Mouse (Mus musculus) forebrain, embryonic 15.5 days (tissue): Measurements from ENCODE around the gene Lrig1. TPM values are rescaled to one million over a fixed set of nuclear protein-coding genes. Genes with fewer than 3 reads are reported as not detected.

Experiments used
- ATAC-seq: fragments of 200-750 bp; cut with Nextera tagmentation; replicated peaks from 2 replicates; pipeline ENCODE4 v1.8.0; 2017; ENCODE audit warnings: mild to moderate bottlenecking, moderate TSS enrichment, moderate library complexity
- H3K27ac ChIP-seq: fragments of 300-500 bp; sonication (generic); replicated peaks from 2 replicates; pipeline ENCODE4 v1.5.1; 2015; ENCODE audit warnings: mild to moderate bottlenecking, inconsistent platforms
- H3K27me3 ChIP-seq: fragments of 300-500 bp; sonication (generic); 2 replicates; pipeline ENCODE4 v1.6.1; 2015; ENCODE audit warnings: inconsistent platforms
- H3K36me3 ChIP-seq: fragments of 300-500 bp; sonication (generic); 2 replicates; pipeline ENCODE4 v1.6.1; 2015; ENCODE audit warnings: mild to moderate bottlenecking, inconsistent platforms
- H3K4me1 ChIP-seq: fragments of 300-500 bp; sonication (generic); 2 replicates; pipeline ENCODE4 v1.6.1; 2015; ENCODE audit warnings: inconsistent platforms
- H3K4me2 ChIP-seq: fragments of 300-500 bp; sonication (generic); replicated peaks from 2 replicates; pipeline ENCODE4 v1.6.1; 2015; ENCODE audit warnings: mild to moderate bottlenecking, inconsistent platforms
- H3K4me3 ChIP-seq: fragments of 300-500 bp; sonication (generic); 2 replicates; pipeline ENCODE4 v1.5.1; 2015; ENCODE audit warnings: mild to moderate bottlenecking, inconsistent platforms
- H3K9ac ChIP-seq: fragments of 300-500 bp; sonication (generic); replicated peaks from 2 replicates; pipeline ENCODE4 v1.6.1; 2015; ENCODE audit warnings: mild to moderate bottlenecking, inconsistent platforms
- H3K9me3 ChIP-seq: fragments of 300-500 bp; sonication (generic); 2 replicates; pipeline ENCODE4 v1.6.1; 2016; ENCODE audit warnings: inconsistent platforms
- WGBS: fragments of 180-500 bp; shearing (Covaris S2); methylation state at CpG from one replicate; pipeline ENCODE4 v1.1.7; 2015; ENCODE audit warnings: mixed read lengths; 5-methylcytosine and 5-hydroxymethylcytosine counted together
- polyA plus RNA-seq: library from polyadenylated mRNA; unstranded; fragments of >200 nt; fragmentation: Nextera tagmentation; extraction: Ambion mirVana; gene quantifications from 2 replicates; pipeline ENCODE4 v1.2.1, GENCODE M21; 2015

The Lrig1 gene
- polyA plus RNA-seq, 1 experiment from 2014 or later: 9.8 TPM

DNA sequence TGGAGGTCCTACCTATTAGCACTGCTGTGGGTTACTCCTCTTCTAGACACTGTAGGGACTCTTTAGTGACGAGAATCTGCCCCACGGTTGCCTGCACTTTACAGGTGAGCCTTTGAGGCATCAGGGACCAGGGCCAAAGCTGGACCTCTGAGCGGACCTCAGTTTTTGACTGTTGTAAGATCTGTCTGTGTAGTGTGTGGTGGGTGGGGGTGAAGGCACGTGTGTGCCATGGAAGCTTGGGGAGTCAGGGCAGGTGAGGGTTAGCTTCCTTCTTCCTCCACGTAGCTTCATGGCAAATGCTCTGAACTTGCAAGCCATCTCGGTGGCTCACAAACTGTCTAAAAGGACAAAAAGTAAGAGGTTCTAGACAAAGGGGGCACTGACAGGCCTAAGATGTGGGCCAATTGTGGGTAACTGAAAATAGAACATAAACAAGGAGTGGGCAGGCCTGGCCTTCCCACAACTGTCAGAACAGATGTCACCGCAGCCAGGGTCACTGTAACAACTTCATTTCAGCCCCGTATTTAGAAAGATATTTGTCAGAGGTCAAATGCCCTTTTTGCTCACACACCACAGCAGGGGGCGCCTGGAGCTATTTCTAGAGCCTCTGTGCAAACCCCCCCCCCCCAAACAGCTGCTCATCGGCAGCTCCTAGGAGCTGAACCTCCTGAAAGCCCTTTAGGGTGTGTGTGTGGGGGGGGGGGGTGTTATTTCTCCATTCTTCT lies 103.0 kb downstream of the Lrig1 start:
- ATAC-seq: no peak

GRCm38 (mm10) chr6:94596051-94596760 lies 103.8 kb downstream of the Lrig1 start:
- peaks cover 31% of the 10 kb centered on the region for H3K4me1 ChIP-seq
- H3K36me3 ChIP-seq: no peaks in the 10 kb centered on the region
- no peak overlapping the region for H3K4me2 ChIP-seq
- WGBS: 80% methylated on average over 14 of the region's 14 CpGs
- H3K9ac ChIP-seq: no peak overlapping the region
- no peak overlapping the region for H3K27ac ChIP-seq
- no peak for ATAC-seq
- H3K9me3 ChIP-seq: no peaks in the 10 kb centered on the region
- no peaks in the 10 kb centered on the region for H3K27me3 ChIP-seq
- H3K4me3 ChIP-seq: no peak overlapping the region

More for the DNA sequence above, 103.0 kb downstream of the Lrig1 start:
- no peak overlapping the region for H3K27ac ChIP-seq
- H3K9me3 ChIP-seq: no peaks in the 10 kb centered on the region
- H3K4me1 ChIP-seq: peaks cover 31% of the 10 kb centered on the region
- no peak overlapping the region for H3K4me2 ChIP-seq
- H3K36me3 ChIP-seq: no peaks in the 10 kb centered on the region
- H3K9ac ChIP-seq: no peak overlapping the region
- no peak overlapping the region for H3K4me3 ChIP-seq
- WGBS: 71% methylated on average over 9 of the region's 10 CpGs
- no peaks in the 10 kb centered on the region for H3K27me3 ChIP-seq

DNA sequence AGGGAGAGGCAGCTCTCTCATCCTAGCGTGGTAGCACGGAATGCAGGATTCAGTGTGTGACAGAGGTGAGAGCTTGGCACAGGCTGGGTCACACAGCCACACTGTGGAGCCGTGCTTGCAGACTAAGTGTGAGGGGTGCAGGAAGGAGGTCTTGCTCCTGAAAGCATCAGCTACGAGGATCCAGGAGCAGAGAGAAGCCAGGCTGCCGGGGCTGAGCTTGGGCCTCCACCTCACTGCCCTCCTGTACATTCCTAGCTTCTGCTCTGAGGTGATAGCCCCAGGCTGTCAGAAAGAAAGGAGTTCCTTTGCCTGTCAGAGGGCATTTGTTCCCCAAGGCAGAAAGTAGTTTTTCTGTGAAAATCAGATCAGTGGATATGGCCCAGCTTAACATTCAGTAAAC lies 104.8 kb downstream of the Lrig1 start:
- Histone ChIP-seq H3K4me3 (no peak overlapping the region), H3K9me3 (no peaks in the 10 kb centered on the region), H3K27ac (no peak overlapping the region), H3K9ac (no peak overlapping the region), H3K27me3 (no peaks in the 10 kb centered on the region), H3K36me3 (no peaks in the 10 kb centered on the region), H3K4me1 (peaks cover 31% of the 10 kb centered on the region), H3K4me2 (no peak overlapping the region)
- ATAC-seq: no peak
- 48% methylated on average over 5 of the region's 5 CpGs for WGBS

DNA sequence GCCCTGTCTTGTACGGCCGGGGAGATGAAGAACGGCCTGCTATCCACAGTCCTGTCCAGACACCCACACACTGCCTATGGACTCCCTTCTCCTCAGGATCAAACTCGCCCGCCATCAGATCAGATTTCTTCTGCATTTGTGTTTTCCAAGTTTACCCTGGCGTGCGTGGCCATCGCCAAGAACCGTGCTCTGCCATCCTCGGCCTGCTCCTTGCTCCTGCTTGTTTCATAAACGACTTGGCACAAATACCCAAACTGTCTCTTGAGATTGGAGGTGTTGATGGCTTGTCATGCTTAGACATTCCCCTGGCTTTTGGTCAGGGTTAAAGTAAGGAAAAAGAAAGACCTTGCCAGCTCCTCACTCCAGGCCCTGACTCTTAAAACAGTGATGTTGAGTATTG lies 105.2 kb downstream of the Lrig1 start:
- Histone ChIP-seq H3K9me3 (no peaks in the 10 kb centered on the region), H3K27ac (no peak overlapping the region), H3K36me3 (no peaks in the 10 kb centered on the region), H3K4me1 (peaks cover 31% of the 10 kb centered on the region), H3K9ac (no peak overlapping the region), H3K4me3 (no peak overlapping the region), H3K27me3 (no peaks in the 10 kb centered on the region), H3K4me2 (no peak overlapping the region)
- WGBS: 62% methylated on average over 11 of the region's 11 CpGs
- no peak for ATAC-seq

DNA sequence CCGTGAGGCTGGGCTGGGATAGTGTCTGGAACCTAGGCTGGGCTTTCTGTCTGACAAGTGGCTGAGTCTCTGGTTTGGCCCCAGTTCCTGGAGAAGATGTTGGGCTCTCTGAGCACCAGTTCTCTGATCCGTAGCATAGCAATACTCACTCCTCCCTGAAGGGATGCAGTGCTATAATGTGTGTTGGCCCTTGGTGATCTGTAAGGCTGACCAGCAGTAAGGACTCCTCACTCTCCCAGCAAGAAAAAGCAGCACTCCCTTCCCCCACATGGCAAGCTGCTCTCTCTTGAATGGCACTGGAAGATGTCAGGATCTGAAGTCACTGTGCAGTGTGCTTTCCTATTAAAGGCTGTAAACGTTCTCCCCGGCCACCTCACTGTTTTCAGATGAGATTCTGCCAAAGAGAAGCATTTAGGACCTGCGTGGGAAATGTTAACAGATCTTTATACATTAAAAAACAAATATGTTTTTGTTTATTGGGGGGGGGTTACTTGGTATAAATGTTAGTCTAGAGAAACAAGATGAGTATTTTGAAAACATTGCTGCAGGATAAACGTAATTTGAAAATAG lies 105.8 kb downstream of the Lrig1 start:
- 60% methylated on average over 6 of the region's 6 CpGs for WGBS
- no peaks in the 10 kb centered on the region for H3K9me3 ChIP-seq
- no peaks in the 10 kb centered on the region for H3K36me3 ChIP-seq
- no peak overlapping the region for H3K27ac ChIP-seq
- H3K4me2 ChIP-seq: no peak overlapping the region
- H3K9ac ChIP-seq: no peak overlapping the region
- no peak overlapping the region for H3K4me3 ChIP-seq
- no peak for ATAC-seq
- H3K4me1 ChIP-seq: peaks cover 31% of the 10 kb centered on the region
- no peaks in the 10 kb centered on the region for H3K27me3 ChIP-seq

GRCm38 (mm10) chr6:94592710-94593109 lies 107.2 kb downstream of the Lrig1 start:
- Histone ChIP-seq H3K4me1 (peaks cover 31% of the 10 kb centered on the region), H3K4me3 (no peak overlapping the region), H3K36me3 (no peaks in the 10 kb centered on the region), H3K9ac (no peak overlapping the region), H3K4me2 (no peak overlapping the region), H3K9me3 (no peaks in the 10 kb centered on the region), H3K27ac (peak overlapping the region; percentile 23), H3K27me3 (no peaks in the 10 kb centered on the region)
- 17% methylated on average over 4 of the region's 4 CpGs for WGBS
- ATAC-seq: peak; percentile 68; the same call in 1 of the 2 replicates

DNA sequence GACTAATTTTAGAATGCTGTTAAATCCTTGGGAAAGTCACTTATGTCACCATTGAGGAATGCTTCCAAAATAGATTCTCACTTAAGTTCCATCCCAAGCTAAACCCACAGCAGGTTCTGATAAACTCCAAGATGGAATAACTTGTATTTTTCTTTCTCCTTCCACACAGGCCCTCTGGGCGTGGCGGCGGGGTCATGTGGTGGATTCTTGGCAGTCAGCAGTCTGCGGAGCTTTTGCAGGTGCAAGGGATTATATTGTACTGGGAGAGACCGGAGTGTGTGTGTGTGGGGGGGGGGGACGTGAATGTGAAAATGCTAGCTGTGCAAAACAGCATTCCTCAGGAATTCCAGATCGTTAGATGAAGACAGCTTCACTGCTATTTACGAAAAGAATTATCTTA lies 107.7 kb downstream of the Lrig1 start:
- Histone ChIP-seq H3K4me3 (no peak overlapping the region), H3K4me2 (no peak overlapping the region), H3K27me3 (no peaks in the 10 kb centered on the region), H3K4me1 (peaks cover 31% of the 10 kb centered on the region), H3K36me3 (no peaks in the 10 kb centered on the region), H3K9ac (no peak overlapping the region), H3K27ac (peak overlapping the region; percentile 23), H3K9me3 (no peaks in the 10 kb centered on the region)
- 19% methylated on average over 8 of the region's 8 CpGs for WGBS
- ATAC-seq: no peak

DNA sequence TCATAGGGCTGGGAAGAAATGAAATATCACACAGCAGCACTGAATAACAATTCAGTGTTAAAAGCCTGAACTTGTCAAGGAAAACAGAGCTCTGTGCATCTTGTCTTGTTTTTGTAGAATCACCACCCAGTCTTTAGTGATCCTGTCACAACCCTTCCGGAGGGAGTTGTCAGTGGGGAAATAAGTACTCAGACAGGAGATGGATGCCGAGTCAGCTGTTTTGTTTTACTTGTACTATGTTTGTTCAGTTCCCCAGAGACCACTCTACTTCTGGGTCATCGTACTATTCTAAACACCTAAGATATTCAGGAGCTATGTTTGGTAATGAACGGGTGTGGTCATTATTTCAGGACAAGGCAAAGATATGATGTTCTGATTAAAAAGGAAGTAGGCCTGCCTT lies 111.6 kb downstream of the Lrig1 start:
- no peaks in the 10 kb centered on the region for H3K9me3 ChIP-seq
- H3K4me3 ChIP-seq: no peak overlapping the region
- peaks cover 13% of the 10 kb centered on the region for H3K4me1 ChIP-seq
- H3K4me2 ChIP-seq: no peak overlapping the region
- no peak for ATAC-seq
- no peak overlapping the region for H3K9ac ChIP-seq
- H3K36me3 ChIP-seq: no peaks in the 10 kb centered on the region
- 91% methylated on average over 4 of the region's 4 CpGs for WGBS
- no peaks in the 10 kb centered on the region for H3K27me3 ChIP-seq
- H3K27ac ChIP-seq: no peak overlapping the region

DNA sequence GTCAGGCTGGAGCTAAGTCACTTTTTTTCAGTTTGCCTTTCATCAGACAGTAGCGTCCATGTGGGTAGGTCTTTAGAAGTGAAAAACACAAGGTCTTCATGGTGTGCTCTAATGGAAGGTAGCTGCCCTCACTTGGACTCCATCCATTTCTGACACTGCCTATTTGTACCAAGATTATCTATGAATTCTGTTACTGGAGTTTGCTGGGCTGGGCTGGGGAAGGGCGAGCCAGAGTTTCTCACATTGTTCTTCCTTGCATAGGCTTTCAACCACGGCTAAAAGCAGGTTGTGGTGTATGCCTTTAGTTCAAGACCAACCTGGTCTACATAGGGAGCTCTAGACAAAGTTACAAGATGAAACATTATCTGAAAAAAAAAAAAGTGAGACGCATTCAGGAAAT lies 115.0 kb downstream of the Lrig1 start:
- H3K9me3 ChIP-seq: no peaks in the 10 kb centered on the region
- no peaks in the 10 kb centered on the region for H3K36me3 ChIP-seq
- no peak overlapping the region for H3K4me2 ChIP-seq
- H3K4me1 ChIP-seq: no peaks in the 10 kb centered on the region
- 88% methylated on average over 4 of the region's 4 CpGs for WGBS
- no peak for ATAC-seq
- H3K4me3 ChIP-seq: no peak overlapping the region
- H3K9ac ChIP-seq: no peak overlapping the region
- no peaks in the 10 kb centered on the region for H3K27me3 ChIP-seq
- H3K27ac ChIP-seq: no peak overlapping the region

- Histone ChIP-seq H3K9ac (no peak overlapping the region), H3K4me2 (no peak overlapping the region), H3K4me1 (no peaks in the 10 kb centered on the region), H3K27ac (no peak overlapping the region), H3K36me3 (no peaks in the 10 kb centered on the region), H3K27me3 (no peaks in the 10 kb centered on the region), H3K9me3 (no peaks in the 10 kb centered on the region), H3K4me3 (no peak overlapping the region)
- ATAC-seq: no peak
- WGBS: 96% methylated on average over 9 of the region's 9 CpGs
Measured at GRCm38 (mm10) chr6:94584147-94584695, 115.7 kb downstream of the Lrig1 start.

DNA sequence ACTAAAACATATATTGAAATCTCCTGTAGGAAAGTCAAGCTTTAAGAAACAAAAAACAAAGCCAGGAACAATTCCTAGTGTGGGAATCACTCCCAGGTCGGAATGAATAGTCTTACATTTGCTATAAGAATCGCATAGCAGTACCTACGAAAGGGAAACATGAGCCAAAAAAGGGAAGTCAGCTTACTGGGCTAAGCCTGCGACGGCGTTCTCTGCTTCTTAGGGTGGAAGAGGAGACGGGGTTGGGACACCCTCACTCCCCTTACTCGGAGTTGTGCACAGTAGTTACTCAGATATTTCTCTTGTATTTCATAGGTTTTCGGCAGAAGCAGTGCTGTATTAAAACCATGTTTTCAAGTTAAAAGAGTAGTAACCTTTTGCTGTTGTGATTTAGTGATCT lies 117.9 kb downstream of the Lrig1 start:
- no peaks in the 10 kb centered on the region for H3K27me3 ChIP-seq
- no peak overlapping the region for H3K9ac ChIP-seq
- no peaks in the 10 kb centered on the region for H3K36me3 ChIP-seq
- ATAC-seq: no peak
- H3K4me2 ChIP-seq: no peak overlapping the region
- peaks cover 8% of the 10 kb centered on the region; the same call in 1 of the 2 replicates for H3K4me1 ChIP-seq
- H3K4me3 ChIP-seq: no peak overlapping the region
- H3K27ac ChIP-seq: no peak overlapping the region
- 85% methylated on average over 9 of the region's 9 CpGs for WGBS
- no peaks in the 10 kb centered on the region for H3K9me3 ChIP-seq

GRCm38 (mm10) chr6:94577991-94578390 lies 122.0 kb downstream of the Lrig1 start:
- Histone ChIP-seq H3K4me2 (no peak overlapping the region), H3K9ac (no peak overlapping the region), H3K27ac (0 out of 2 replicates have a peak overlapping the region, but pooled peaks have one; percentile 40), H3K27me3 (no peaks in the 10 kb centered on the region), H3K4me1 (peaks cover 26% of the 10 kb centered on the region), H3K4me3 (no peak overlapping the region), H3K9me3 (no peaks in the 10 kb centered on the region), H3K36me3 (no peaks in the 10 kb centered on the region)
- 9% methylated on average over 8 of the region's 8 CpGs for WGBS
- ATAC-seq: peak; percentile 89
